Mouse (Mus musculus) left cerebral cortex, postnatal 10 days (tissue): Measurements from ENCODE around the gene Rapgef2. TPM values are rescaled to one million over a fixed set of nuclear protein-coding genes. Genes with fewer than 3 reads are reported as not detected.

Source experiments
- DNase-seq, 2 experiments: peaks; one replicate each; pipeline ENCODE4 v3.0.0; 2021 to 2022; ENCODE audit warnings: low spot score in 2 of 2, mixed read lengths in 1 of 2; ENCODE audit errors: extremely low spot score in 1 of 2
- intact Hi-C: fragments of 180-260 bp; cut with DNase I; formaldehyde crosslinking; loops from one replicate; pipeline ENCODE4 v1.15.1; 2025
- total RNA-seq, 2 experiments: library from RNA; stranded (reverse); gene quantifications; 2 replicates each; pipeline ENCODE4 v1.2.3; 2021

The Rapgef2 gene
- total RNA-seq, 2 experiments from 2014 or later: 92.8 to 96.4 TPM

DNA sequence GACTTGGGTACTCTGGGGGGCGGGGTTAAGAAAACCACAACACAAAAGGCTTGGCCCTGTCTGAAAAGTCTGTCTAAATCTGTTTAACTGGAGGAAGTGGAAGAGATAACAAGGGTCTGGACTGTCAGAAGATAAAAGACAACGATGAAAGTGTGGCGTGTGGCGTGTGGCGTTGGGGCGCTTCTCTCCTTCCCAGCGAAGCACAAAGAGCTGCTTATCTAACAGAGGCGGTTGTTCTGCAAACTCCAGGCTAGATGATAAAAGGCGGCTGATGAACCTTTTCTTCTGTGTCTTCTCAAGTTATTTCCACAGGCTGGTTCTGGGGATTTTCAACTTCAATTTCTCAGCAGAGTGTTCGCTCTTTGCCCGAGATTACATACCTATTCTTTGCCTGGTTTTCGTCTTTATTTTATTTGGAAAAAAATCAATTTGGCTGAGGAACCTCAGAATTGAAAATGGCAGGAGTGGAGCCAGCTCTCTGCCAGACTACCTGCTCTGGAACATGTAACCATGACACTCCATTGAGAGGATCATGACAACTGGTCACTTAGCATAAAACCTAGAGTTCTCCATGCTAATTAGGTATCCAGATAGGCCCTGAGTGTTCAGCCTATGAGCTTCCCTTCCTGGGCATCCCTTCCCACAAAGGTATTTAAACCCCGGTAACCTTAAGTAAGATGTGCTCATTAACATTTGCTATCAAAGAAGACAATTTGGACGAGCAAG, 258.0 kb downstream of the Rapgef2 start:
- DNase-seq: no peak
- intact Hi-C loops: no loop called here

DNA sequence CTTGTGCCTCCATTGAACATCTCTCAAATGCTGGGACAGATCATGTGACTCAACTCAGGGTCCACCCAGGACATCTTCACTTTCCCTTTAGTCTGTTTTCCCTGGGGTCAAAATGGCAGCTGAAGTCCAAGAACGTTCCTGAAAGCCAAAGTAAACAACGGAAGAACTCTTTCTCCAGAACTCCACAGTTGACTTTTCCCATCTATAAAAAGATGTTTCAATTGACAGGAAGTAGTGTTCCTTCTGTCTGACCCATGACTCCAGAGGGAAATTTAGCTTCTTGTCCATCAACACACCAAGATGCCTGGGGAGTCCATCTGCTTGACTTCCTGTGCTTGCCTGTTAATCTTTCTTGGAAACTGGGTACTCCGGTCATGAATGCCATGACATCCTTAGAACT, 260.3 kb downstream of the Rapgef2 start:
- intact Hi-C loops: no loop called here
- no peak for DNase-seq

DNA sequence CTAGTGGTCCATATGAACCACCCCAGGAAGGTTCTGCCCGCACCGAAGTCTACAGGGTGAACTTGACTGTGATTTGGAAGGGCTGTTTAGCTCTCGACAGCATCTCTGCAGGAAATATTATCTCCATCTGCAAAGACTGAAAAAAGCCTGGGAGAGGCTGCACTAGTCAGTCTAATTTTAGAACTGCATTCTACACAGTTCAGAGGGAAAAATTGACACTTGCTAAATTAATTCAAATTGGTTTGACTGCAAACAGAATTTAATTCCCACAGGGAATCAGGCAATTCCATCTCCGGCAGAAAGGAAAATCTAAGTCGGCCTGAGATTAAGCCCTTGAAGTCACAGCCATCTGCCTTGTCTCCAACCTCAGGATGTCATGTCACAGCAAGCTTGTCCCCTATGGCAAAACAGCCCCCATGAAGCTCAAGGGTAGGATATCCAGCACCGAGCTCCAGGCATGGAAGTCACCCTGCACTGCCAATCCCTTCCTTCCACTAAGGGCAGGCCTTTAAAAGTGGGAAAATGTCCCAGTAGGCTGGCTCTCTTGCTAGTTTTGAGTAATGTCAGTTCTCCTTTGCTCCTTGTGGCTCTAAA, 262.5 kb downstream of the Rapgef2 start:
- intact Hi-C loops: no loop called here
- DNase-seq: peak in 1 of 2 experiments; percentile 26

DNA sequence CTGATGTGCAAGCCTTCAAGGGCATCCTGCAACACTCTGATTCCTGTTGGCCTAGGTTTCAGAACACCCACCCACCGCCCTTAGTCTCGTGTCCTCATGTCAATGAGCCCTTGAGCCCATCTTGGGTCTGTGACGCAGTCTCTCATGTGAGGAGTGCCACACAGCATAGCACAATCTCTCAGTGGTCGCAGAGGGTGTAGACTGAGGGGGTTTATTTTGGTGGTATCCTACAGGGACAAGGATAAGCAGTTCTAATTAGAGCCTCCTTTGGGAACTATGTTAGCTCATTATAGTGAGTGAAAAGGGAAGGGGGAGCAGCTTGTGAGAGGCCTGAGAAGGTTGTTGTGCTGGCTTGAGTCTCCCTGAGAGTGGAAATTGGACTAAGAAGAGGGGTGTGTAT, 263.6 kb downstream of the Rapgef2 start:
- intact Hi-C loops: no loop called here
- no peak for DNase-seq

DNA sequence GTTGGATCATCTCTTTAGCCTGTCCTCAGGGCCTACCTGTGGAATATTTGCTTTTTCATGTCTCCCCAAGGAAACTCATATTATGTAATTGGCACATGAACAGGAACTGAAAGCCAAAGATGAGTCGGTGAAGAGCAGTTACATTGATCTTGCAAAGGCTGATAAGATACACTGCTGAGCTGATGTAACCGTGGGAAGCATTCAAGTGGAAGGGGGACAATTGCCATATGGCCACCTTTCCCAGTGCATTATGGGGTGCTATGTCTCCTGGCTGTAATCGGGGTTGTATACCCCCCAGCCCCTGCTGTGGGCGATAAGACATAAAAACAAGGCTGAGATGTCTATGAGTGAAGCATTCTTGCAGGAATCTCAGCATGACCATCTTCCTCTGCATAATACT, 268.9 kb downstream of the Rapgef2 start:
- DNase-seq: no peak
- intact Hi-C loops: no loop called here

DNA sequence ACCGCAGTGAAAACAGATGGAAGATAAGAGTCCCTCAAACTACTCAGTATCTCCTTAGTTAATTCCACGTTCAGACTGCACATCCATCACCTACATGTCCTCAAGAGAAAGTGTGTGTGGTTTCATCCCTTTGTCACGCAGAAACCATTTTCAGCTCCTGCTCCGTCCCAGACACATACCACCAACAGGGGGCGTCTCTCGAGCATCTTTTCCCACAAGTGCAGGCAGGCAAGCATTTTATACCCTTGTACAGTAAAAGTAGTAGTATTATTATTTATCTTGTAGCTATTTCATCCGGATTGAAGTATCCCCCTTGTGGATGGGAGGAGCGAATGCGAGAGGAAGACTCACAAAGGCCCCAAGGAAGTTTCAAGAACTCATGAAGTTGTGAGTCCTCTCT, 269.5 kb downstream of the Rapgef2 start:
- intact Hi-C loops: no loop called here
- DNase-seq: no peak

DNA sequence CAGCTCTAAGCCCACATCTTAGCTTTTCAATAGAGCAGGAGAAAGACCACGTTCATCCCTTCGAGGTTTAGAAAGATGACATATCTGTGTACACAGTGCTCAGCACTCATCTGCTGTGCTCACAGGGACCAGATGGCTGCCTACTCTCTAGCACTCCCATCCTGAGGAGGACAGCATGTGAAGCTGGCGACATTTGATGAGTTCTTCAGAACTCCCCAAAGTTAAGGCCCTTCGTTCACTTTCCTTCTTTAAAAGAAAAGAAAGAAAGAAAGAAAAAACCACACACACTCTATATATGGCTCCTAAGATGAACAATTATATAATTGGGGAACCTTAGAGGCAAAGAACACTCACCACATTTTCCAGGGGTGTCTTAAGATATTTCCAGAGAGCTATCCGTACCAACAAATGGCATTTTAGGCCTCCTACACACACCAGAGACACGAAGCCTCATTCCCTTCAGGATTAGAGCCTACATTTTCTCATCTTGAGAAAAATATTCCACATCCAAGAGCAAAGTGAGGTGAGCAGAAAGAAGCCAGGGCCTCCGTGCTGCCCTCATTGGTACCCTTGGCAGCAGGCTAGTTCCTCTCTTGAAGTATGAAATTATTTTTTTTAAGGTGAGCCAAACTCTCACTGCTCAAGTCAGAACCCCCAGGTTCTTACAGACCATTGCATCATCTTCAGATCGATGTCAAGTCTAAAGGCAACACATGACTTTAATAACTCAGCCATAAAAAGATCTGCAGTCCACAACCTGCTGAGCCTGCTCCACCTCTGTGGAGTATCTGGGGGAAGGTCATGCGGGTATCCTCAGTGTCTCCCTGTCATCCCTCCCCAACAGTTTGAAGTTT, 270.5 kb downstream of the Rapgef2 start:
- intact Hi-C loops: no loop called here
- peak in 1 of 2 experiments; percentile 30 for DNase-seq

Other genes with a start within 250 kb of the Rapgef2 start
- gene Gm17359, start 50.1 kb upstream of the Rapgef2 start, total RNA-seq: not detected